Mouse (Mus musculus) kidney, embryonic 16.5 days (tissue): ENCODE measurements around the gene Slc25a11. TPM values are rescaled to one million over a fixed set of nuclear protein-coding genes. Genes with fewer than 3 reads are reported as not detected.

Source experiments
- ATAC-seq: fragments of 200-750 bp; cut with Nextera tagmentation; 2 replicates; pipeline ENCODE4 v1.8.0; 2017; ENCODE audit warnings: moderate TSS enrichment; ENCODE audit not compliant: low FRiP score, low TSS enrichment
- H3K27ac ChIP-seq: fragments of 300-500 bp; sonication (generic); 2 replicates; pipeline ENCODE4 v1.5.1; 2014; ENCODE audit warnings: low read length
- H3K27me3 ChIP-seq: fragments of 300-500 bp; sonication (generic); 2 replicates; pipeline ENCODE4 v1.6.1; 2014; ENCODE audit warnings: low read length, control low read depth, mixed read lengths; ENCODE audit not compliant: insufficient read depth
- H3K36me3 ChIP-seq: fragments of 300-500 bp; sonication (generic); 2 replicates; pipeline ENCODE4 v1.6.1; 2014; ENCODE audit warnings: low read length, control low read depth, mixed read lengths; ENCODE audit not compliant: insufficient read depth
- H3K4me1 ChIP-seq: fragments of 300-500 bp; sonication (generic); 2 replicates; pipeline ENCODE4 v1.6.1; 2014; ENCODE audit warnings: low read length, control low read depth, mixed read lengths; ENCODE audit not compliant: insufficient read depth
- H3K4me2 ChIP-seq: fragments of 300-500 bp; sonication (generic); replicated peaks from 2 replicates; pipeline ENCODE4 v1.6.1; 2014; ENCODE audit warnings: low read depth, low read length
- H3K4me3 ChIP-seq: fragments of 300-500 bp; sonication (generic); 2 replicates; pipeline ENCODE4 v1.5.1; 2014; ENCODE audit warnings: mild to moderate bottlenecking, low read length
- H3K9ac ChIP-seq: fragments of 300-500 bp; sonication (generic); replicated peaks from 2 replicates; pipeline ENCODE4 v1.6.1; 2014; ENCODE audit warnings: low read length
- H3K9me3 ChIP-seq: fragments of 300-500 bp; sonication (generic); 2 replicates; pipeline ENCODE4 v1.6.1; 2016; ENCODE audit warnings: low read length, control low read depth
- WGBS: fragments of 180-500 bp; shearing (Covaris S2); extraction: QIAGEN DNeasy Blood & Tissue Kit; methylation state at CpG from one replicate; pipeline ENCODE4 v1.1.7; 2014; 5-methylcytosine and 5-hydroxymethylcytosine counted together
- polyA plus RNA-seq: library from polyadenylated mRNA; unstranded; fragments of >200 nt; fragmentation: Nextera tagmentation; extraction: Ambion mirVana; gene quantifications from 2 replicates; pipeline ENCODE4 v1.2.1, GENCODE M21; 2015

Gene Slc25a11
- polyA plus RNA-seq, 1 experiment from 2014 or later, result 235 TPM

- Histone ChIP-seq H3K27me3 (no peaks in the 10 kb centered on the region), H3K4me1 (peaks cover 5% of the 10 kb centered on the region), H3K9ac (no peak overlapping the region), H3K4me3 (no peak overlapping the region), H3K27ac (no peak overlapping the region), H3K36me3 (peaks cover 22% of the 10 kb centered on the region; the same call in 1 of the 2 replicates), H3K4me2 (no peak overlapping the region), H3K9me3 (no peaks in the 10 kb centered on the region)
- no peak for ATAC-seq
- WGBS, result 91% methylated on average over 8 of the region's 8 CpGs
These were observed 32.6 kb upstream of the Slc25a11 start for GRCm38 (mm10) chr11:70679894-70680293.

- Histone ChIP-seq H3K4me2 (no peak overlapping the region), H3K9ac (no peak overlapping the region), H3K9me3 (no peaks in the 10 kb centered on the region), H3K27me3 (no peaks in the 10 kb centered on the region), H3K4me3 (no peak overlapping the region), H3K27ac (no peak overlapping the region), H3K36me3 (peaks cover 26% of the 10 kb centered on the region), H3K4me1 (peaks cover 5% of the 10 kb centered on the region)
- no peak for ATAC-seq
- WGBS, result 94% methylated on average over 8 of the region's 8 CpGs
These were observed 32.1 kb upstream of the Slc25a11 start for GRCm38 (mm10) chr11:70679361-70679760.

- Histone ChIP-seq H3K36me3 (peaks cover 29% of the 10 kb centered on the region), H3K4me3 (no peak overlapping the region), H3K9ac (no peak overlapping the region), H3K4me2 (no peak overlapping the region), H3K9me3 (no peaks in the 10 kb centered on the region), H3K27me3 (no peaks in the 10 kb centered on the region), H3K27ac (no peak overlapping the region), H3K4me1 (peaks cover 5% of the 10 kb centered on the region)
- ATAC-seq, result no peak
- WGBS, result 61% methylated on average over 2 of the region's 2 CpGs
These were observed 31.3 kb upstream of the Slc25a11 start for GRCm38 (mm10) chr11:70678576-70678975.

DNA sequence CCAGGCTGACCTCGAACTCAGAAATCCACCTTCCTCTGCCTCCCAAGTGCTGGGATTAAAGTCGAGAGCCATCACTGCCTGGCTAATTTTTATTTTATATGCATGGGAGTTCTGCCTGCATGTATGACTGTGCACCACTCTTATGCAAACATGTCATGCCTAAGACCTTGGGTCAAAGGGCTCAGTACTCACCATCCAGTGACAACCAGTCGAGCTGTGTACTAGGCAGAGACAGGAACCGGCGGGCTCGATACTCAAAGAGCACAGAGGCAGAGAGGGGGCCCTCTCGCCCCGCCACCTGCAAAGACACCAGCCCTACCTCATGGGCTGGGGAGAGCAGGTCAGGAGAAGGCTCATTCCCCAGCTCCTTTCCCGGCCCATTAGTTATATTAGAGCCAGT is 30.8 kb upstream of the Slc25a11 start:
- H3K9me3 ChIP-seq, result no peaks in the 10 kb centered on the region
- WGBS, result 82% methylated on average over 9 of the region's 9 CpGs
- H3K4me2 ChIP-seq, result no peak overlapping the region
- no peak overlapping the region for H3K27ac ChIP-seq
- no peaks in the 10 kb centered on the region for H3K27me3 ChIP-seq
- no peak for ATAC-seq
- no peak overlapping the region for H3K4me3 ChIP-seq
- peaks cover 27% of the 10 kb centered on the region for H3K36me3 ChIP-seq
- H3K9ac ChIP-seq, result no peak overlapping the region
- peaks cover 5% of the 10 kb centered on the region for H3K4me1 ChIP-seq

DNA sequence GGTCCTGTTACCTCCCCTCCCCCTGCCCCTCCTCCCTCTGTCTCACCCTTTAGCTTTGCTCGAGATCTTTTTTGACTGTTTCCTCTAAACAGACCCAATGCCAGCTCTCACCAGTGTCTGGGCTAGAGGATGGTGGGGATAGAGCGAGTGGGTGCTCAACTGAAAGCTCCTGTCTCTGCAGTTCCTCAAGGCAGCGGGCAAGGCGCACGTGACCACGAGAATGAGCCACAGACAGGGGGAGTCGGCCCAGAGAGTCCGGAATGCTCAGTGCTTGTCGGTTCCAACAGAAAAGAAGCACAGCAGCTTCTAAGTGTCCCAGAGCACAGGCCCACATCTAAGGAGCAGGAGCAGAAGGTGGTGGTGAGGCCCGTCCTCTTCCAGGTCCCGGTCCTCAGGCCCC is 27.2 kb upstream of the Slc25a11 start:
- Histone ChIP-seq H3K4me1 (peaks cover 10% of the 10 kb centered on the region), H3K27me3 (no peaks in the 10 kb centered on the region), H3K4me3 (no peak overlapping the region), H3K27ac (no peak overlapping the region), H3K9me3 (no peaks in the 10 kb centered on the region), H3K9ac (no peak overlapping the region), H3K36me3 (peaks cover 20% of the 10 kb centered on the region), H3K4me2 (no peak overlapping the region)
- ATAC-seq, result no peak
- WGBS, result 79% methylated on average over 11 of the region's 11 CpGs

DNA sequence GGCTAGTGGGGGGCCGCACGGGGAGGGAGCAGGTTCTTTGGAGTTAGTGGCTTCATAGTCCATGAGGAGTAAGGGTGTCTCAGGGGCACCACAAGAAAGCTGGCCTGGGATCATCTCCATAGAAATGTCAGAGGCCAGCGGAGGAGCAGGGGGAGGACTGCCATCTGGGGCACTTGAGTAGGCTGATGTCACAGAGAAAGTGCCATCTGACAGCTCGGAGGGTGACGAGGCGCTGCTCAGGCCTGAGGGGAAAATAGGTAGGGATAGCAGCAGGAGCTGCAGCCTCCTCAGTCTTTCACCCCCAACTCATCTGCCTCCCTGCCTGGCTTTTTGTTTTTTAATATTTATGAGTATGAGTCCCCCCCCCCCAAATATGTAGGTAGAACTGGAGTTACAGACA is 26.7 kb upstream of the Slc25a11 start:
- Histone ChIP-seq H3K9me3 (no peaks in the 10 kb centered on the region), H3K9ac (no peak overlapping the region), H3K27ac (no peak overlapping the region), H3K4me2 (no peak overlapping the region), H3K36me3 (peaks cover 16% of the 10 kb centered on the region), H3K4me1 (peaks cover 10% of the 10 kb centered on the region), H3K27me3 (no peaks in the 10 kb centered on the region), H3K4me3 (no peak overlapping the region)
- no peak for ATAC-seq
- WGBS, result 76% methylated on average over 6 of the region's 6 CpGs

GRCm38 (mm10) chr11:70671333-70672047 is 24.2 kb upstream of the Slc25a11 start:
- H3K27ac ChIP-seq, result no peak overlapping the region
- no peaks in the 10 kb centered on the region for H3K9me3 ChIP-seq
- WGBS, result 88% methylated on average over 16 of the region's 16 CpGs
- H3K9ac ChIP-seq, result no peak overlapping the region
- peaks cover 24% of the 10 kb centered on the region for H3K4me1 ChIP-seq
- no peak for ATAC-seq
- H3K27me3 ChIP-seq, result no peaks in the 10 kb centered on the region
- H3K4me2 ChIP-seq, result no peak overlapping the region
- peaks cover 18% of the 10 kb centered on the region for H3K36me3 ChIP-seq
- no peak overlapping the region for H3K4me3 ChIP-seq

DNA sequence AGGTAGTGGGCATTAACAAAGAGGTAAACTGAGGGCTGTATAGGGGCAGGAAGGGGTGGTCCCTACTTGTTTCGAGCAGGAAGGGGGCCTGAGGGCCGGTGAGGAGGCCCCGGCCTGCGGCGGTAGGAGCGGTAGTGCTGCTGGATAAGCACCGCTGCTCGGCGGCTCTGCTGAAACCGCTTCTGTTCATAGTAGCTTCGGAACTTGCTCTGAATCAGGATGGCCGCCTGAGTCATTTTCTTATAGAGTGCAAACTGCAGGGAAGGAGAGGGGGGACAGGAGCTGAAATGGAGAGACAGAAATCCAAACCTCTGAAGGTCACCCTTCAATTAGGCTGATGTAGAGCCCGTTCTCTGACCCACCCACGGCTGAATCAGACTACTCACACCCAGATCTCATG is 23.2 kb upstream of the Slc25a11 start:
- 35% methylated on average over 14 of the region's 14 CpGs for WGBS
- H3K9ac ChIP-seq, result peak overlapping the region; percentile 91
- ATAC-seq, result no peak
- peak overlapping the region; percentile 89 for H3K4me2 ChIP-seq
- H3K27ac ChIP-seq, result peak overlapping the region; percentile 99
- H3K4me1 ChIP-seq, result peaks cover 24% of the 10 kb centered on the region
- H3K9me3 ChIP-seq, result no peaks in the 10 kb centered on the region
- peak overlapping the region; percentile 75 for H3K4me3 ChIP-seq
- peaks cover 19% of the 10 kb centered on the region for H3K36me3 ChIP-seq
- H3K27me3 ChIP-seq, result no peaks in the 10 kb centered on the region

DNA sequence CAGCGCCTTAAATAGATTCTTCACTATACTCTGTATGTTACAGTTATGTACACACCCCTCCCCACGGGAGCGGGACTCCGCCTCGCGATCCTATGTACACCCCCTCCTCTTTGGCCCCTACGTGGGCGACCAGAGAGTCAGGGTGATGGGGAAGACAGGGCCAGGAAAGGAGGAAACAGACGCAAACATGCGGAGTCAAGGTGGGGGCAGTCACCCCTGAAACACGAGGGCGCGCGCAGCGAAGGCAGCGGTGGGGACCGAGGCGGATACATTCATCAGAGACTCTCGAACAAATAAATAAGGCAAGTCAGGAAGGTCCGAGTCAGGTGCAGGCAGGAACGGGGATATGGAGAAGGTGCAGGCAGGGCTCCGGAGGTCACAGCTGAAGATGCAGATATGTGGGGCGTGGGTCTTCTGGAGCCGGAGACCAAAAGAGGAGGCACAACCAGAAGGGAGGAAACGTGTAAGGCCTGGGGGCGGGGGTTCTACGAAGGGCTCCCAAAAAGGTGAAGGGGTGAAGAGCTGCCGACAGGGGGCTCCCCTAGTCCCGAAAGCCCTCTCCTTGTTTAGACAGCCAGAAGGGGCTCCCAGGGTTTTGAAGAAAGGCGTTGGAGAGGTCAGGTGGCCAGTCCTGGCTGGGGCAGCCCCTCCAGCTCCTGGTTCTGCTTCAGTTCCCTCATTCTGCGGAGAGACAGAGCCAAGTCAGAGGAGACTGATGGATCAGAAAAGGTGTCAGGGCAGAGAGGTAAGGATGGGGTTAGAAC is 22.5 kb upstream of the Slc25a11 start:
- WGBS, result under 1% methylated on average over 31 of the region's 31 CpGs
- H3K4me3 ChIP-seq, result peak overlapping the region; percentile 75
- H3K4me1 ChIP-seq, result peaks cover 24% of the 10 kb centered on the region
- ATAC-seq, result peak; percentile 23
- peak overlapping the region; percentile 91 for H3K9ac ChIP-seq
- H3K27me3 ChIP-seq, result no peaks in the 10 kb centered on the region
- peak overlapping the region; percentile 89 for H3K4me2 ChIP-seq
- H3K9me3 ChIP-seq, result no peaks in the 10 kb centered on the region
- H3K36me3 ChIP-seq, result peaks cover 24% of the 10 kb centered on the region
- peak overlapping the region; percentile 99 for H3K27ac ChIP-seq
